Mouse (Mus musculus) CH12.LX (cell line): ENCODE data around the gene Hunk.

Source experiments
- CTCF ChIP-seq, 2 experiments: IDR thresholded peaks in 1 of 2; conservative IDR thresholded peaks in 1 of 2; 2 replicates each; pipeline ENCODE4 v1.5.1; 2011 to 2012; ENCODE audit warnings: low read depth in 2 of 2, low read length in 2 of 2, improper control_type of control experiment in 1 of 2, inconsistent platforms in 1 of 2, mild to moderate bottlenecking in 1 of 2, moderate library complexity in 1 of 2
- E2F4 ChIP-seq: IDR thresholded peaks from 2 replicates; pipeline ENCODE4 v1.6.1; 2011; ENCODE audit warnings: low read depth, low read length, improper control_type of control experiment; ENCODE audit not compliant: insufficient replicate concordance
- EP300 ChIP-seq: IDR thresholded peaks from 2 replicates; pipeline ENCODE4 v1.6.1; 2011; ENCODE audit warnings: low read length, improper control_type of control experiment
- ETS1 ChIP-seq: conservative IDR thresholded peaks from 2 replicates; pipeline ENCODE4 v1.6.1; 2012; ENCODE audit warnings: low read depth, mild to moderate bottlenecking, inconsistent platforms, low read length, improper control_type of control experiment, moderate library complexity
- HCFC1 ChIP-seq: IDR thresholded peaks from 2 replicates; pipeline ENCODE4 v1.6.1; 2012; ENCODE audit warnings: low read depth, mild to moderate bottlenecking, inconsistent platforms, low read length, improper control_type of control experiment
- MAZ ChIP-seq: IDR thresholded peaks from 2 replicates; pipeline ENCODE4 v1.6.1; 2012; ENCODE audit warnings: low read depth, mild to moderate bottlenecking, inconsistent platforms, low read length, improper control_type of control experiment, moderate library complexity
- NELFE ChIP-seq: IDR thresholded peaks from 2 replicates; pipeline ENCODE4 v1.6.1; 2011; ENCODE audit warnings: low read depth, low read length, improper control_type of control experiment
- POLR2A ChIP-seq: IDR thresholded peaks from 2 replicates; pipeline ENCODE4 v1.6.1; 2011; ENCODE audit warnings: low read depth, mild to moderate bottlenecking, improper control_type of control experiment, low read length
- SMC3 ChIP-seq: IDR thresholded peaks from 2 replicates; pipeline ENCODE4 v1.6.1; 2011; ENCODE audit warnings: low read depth, low read length, improper control_type of control experiment
- UBTF ChIP-seq: IDR thresholded peaks from 2 replicates; pipeline ENCODE4 v1.6.1; 2012; ENCODE audit warnings: low read depth, mild to moderate bottlenecking, inconsistent platforms, low read length, improper control_type of control experiment, moderate library complexity
- USF1 ChIP-seq: IDR thresholded peaks from 2 replicates; pipeline ENCODE4 v1.6.1; 2014; ENCODE audit warnings: low read depth, mild to moderate bottlenecking, inconsistent platforms, low read length, improper control_type of control experiment
- USF2 ChIP-seq: conservative IDR thresholded peaks from 2 replicates; pipeline ENCODE4 v1.6.1; 2011; ENCODE audit warnings: low read depth, low read length, improper control_type of control experiment
- ZC3H11A ChIP-seq: IDR thresholded peaks from 2 replicates; pipeline ENCODE4 v1.6.1; 2012; ENCODE audit warnings: low read depth, mild to moderate bottlenecking, inconsistent platforms, low read length, improper control_type of control experiment
- ZKSCAN1 ChIP-seq: IDR thresholded peaks from 2 replicates; pipeline ENCODE4 v1.6.1; 2012; ENCODE audit warnings: low read depth, inconsistent platforms, low read length, improper control_type of control experiment, borderline replicate concordance

GRCm38 (mm10) chr16:90387161-90387671 lies 1.4 kb downstream of the Hunk start:
- TF ChIP-seq UBTF: no peak
- TF ChIP-seq CTCF (conservative IDR thresholded peaks at IDR 0.05 in 1 of 2, IDR thresholded peaks at IDR 0.05 in 1 of 2; ENCODE audit: low read depth in 2 of 2, low read length in 2 of 2): no peak
- TF ChIP-seq POLR2A: no peak
- no peak for TF ChIP-seq ZC3H11A
- TF ChIP-seq MAZ: no peak
- TF ChIP-seq NELFE: no peak
- TF ChIP-seq EP300: no peak
- no peak for TF ChIP-seq USF2
- no peak for TF ChIP-seq ZKSCAN1
- TF ChIP-seq SMC3: no peak
- no peak for TF ChIP-seq ETS1
- no peak for TF ChIP-seq E2F4
- no peak for TF ChIP-seq USF1
- TF ChIP-seq HCFC1: no peak
